Mouse (Mus musculus): Measurements from ENCODE around the gene Dna2. TPM values are rescaled to one million over a fixed set of nuclear protein-coding genes. Genes with fewer than 3 reads are reported as not detected.

The Dna2 gene
- total and polyA plus RNA-seq, 2 experiments from 2014 or later: 1.8 to 2.9 TPM

- Histone ChIP-seq H3K9ac (no peak overlapping the region), H3K4me2 (ENCODE audit: low read depth) (no peak overlapping the region), H3K9me3 (ENCODE audit: low read length) (no peaks in the 10 kb centered on the region), H3K36me3 (ENCODE audit: insufficient read depth) (peaks cover 78% of the 10 kb centered on the region), H3K27ac (ENCODE audit: low read depth, low read length) (0 out of 2 replicates have a peak overlapping the region, but pooled peaks have one; percentile 10), H3K4me1 (ENCODE audit: insufficient read depth) (no peaks in the 10 kb centered on the region), H3K4me3 (ENCODE audit: low read depth, low read length) (no peak overlapping the region), H3K27me3 (ENCODE audit: insufficient read depth, low read length) (no peaks in the 10 kb centered on the region)
- peak; percentile 55 for DNase-seq
- no peak for TF ChIP-seq CTCF (IDR thresholded peaks at IDR 0.05; ENCODE audit: low read depth)
- ATAC-seq: peak; percentile 43; the same call in 1 of the 2 replicates
- 79% methylated on average over 9 of the region's 9 CpGs for WGBS
These were observed 57.7 kb downstream of the Dna2 start for GRCm38 (mm10) chr10:63004556-63004955.

GRCm38 (mm10) chr10:63008193-63008592 is 61.4 kb downstream of the Dna2 start:
- Histone ChIP-seq H3K27me3 (ENCODE audit: insufficient read depth, low read length) (no peaks in the 10 kb centered on the region), H3K4me2 (ENCODE audit: low read depth) (no peak overlapping the region), H3K27ac (ENCODE audit: low read depth, low read length) (no peak overlapping the region), H3K4me1 (ENCODE audit: insufficient read depth) (no peaks in the 10 kb centered on the region), H3K36me3 (ENCODE audit: insufficient read depth) (peaks cover 75% of the 10 kb centered on the region), H3K9me3 (ENCODE audit: low read length) (no peaks in the 10 kb centered on the region), H3K4me3 (ENCODE audit: low read depth, low read length) (no peak overlapping the region), H3K9ac (no peak overlapping the region)
- DNase-seq (no peak), ATAC-seq (no peak)
- TF ChIP-seq CTCF (IDR thresholded peaks at IDR 0.05; ENCODE audit: low read depth): no peak
- 63% methylated on average over 3 of the region's 3 CpGs for WGBS

DNA sequence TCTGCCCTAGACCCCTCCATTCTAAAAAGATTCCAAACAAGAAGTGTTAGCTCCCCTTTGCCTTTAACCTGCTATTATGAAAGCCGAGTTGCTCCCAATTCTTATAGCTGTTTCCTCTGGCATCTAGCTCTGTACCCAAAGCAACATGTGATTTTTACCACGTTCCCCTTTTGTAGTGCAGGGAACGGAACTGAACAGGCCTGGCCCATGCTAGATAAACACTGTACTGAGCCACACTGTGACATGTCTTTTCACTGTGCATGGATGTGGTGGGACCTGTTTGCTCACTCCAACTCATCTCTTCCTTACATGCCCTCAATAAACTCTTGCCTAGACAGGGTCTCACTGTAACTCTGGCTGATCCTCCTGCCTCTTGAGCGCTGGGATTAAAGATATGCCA is 63.4 kb downstream of the Dna2 start:
- Histone ChIP-seq H3K36me3 (ENCODE audit: insufficient read depth) (peaks cover 71% of the 10 kb centered on the region), H3K27ac (ENCODE audit: low read depth, low read length) (no peak overlapping the region), H3K9ac (no peak overlapping the region), H3K4me3 (ENCODE audit: low read depth, low read length) (no peak overlapping the region), H3K4me1 (ENCODE audit: insufficient read depth) (no peaks in the 10 kb centered on the region), H3K27me3 (ENCODE audit: insufficient read depth, low read length) (no peaks in the 10 kb centered on the region), H3K4me2 (ENCODE audit: low read depth) (no peak overlapping the region), H3K9me3 (ENCODE audit: low read length) (no peaks in the 10 kb centered on the region)
- TF ChIP-seq CTCF (IDR thresholded peaks at IDR 0.05; ENCODE audit: low read depth): no peak
- WGBS: 80% methylated on average over 4 of the region's 4 CpGs
- DNase-seq (no peak), ATAC-seq (no peak)

- no peaks in the 10 kb centered on the region for H3K9me3 ChIP-seq (ENCODE audit: low read length)
- H3K9ac ChIP-seq: no peak overlapping the region
- H3K4me3 ChIP-seq (ENCODE audit: low read depth, low read length): no peak overlapping the region
- TF ChIP-seq CTCF (IDR thresholded peaks at IDR 0.05; ENCODE audit: low read depth): no peak
- WGBS: 89% methylated on average over 6 of the region's 6 CpGs
- ATAC-seq: no peak
- no peak for DNase-seq
- H3K36me3 ChIP-seq (ENCODE audit: insufficient read depth): peaks cover 75% of the 10 kb centered on the region
- no peak overlapping the region for H3K27ac ChIP-seq (ENCODE audit: low read depth, low read length)
- no peak overlapping the region for H3K4me2 ChIP-seq (ENCODE audit: low read depth)
- no peaks in the 10 kb centered on the region for H3K27me3 ChIP-seq (ENCODE audit: insufficient read depth, low read length)
- no peaks in the 10 kb centered on the region for H3K4me1 ChIP-seq (ENCODE audit: insufficient read depth)
These were observed 64.7 kb downstream of the Dna2 start for GRCm38 (mm10) chr10:63011556-63011955.

GRCm38 (mm10) chr10:63013476-63013875 is 66.7 kb downstream of the Dna2 start:
- H3K4me1 ChIP-seq (ENCODE audit: insufficient read depth): no peaks in the 10 kb centered on the region
- no peak overlapping the region for H3K9ac ChIP-seq
- H3K9me3 ChIP-seq (ENCODE audit: low read length): no peaks in the 10 kb centered on the region
- 50% methylated on average over 3 of the region's 3 CpGs for WGBS
- ATAC-seq (no peak), DNase-seq (no peak)
- H3K27ac ChIP-seq (ENCODE audit: low read depth, low read length): no peak overlapping the region
- H3K36me3 ChIP-seq (ENCODE audit: insufficient read depth): peaks cover 69% of the 10 kb centered on the region
- no peaks in the 10 kb centered on the region for H3K27me3 ChIP-seq (ENCODE audit: insufficient read depth, low read length)
- no peak overlapping the region for H3K4me3 ChIP-seq (ENCODE audit: low read depth, low read length)
- TF ChIP-seq CTCF (IDR thresholded peaks at IDR 0.05; ENCODE audit: low read depth): no peak
- no peak overlapping the region for H3K4me2 ChIP-seq (ENCODE audit: low read depth)

GRCm38 (mm10) chr10:63014168-63014567 is 67.3 kb downstream of the Dna2 start:
- no peaks in the 10 kb centered on the region for H3K27me3 ChIP-seq (ENCODE audit: insufficient read depth, low read length)
- 81% methylated on average over 9 of the region's 9 CpGs for WGBS

GRCm38 (mm10) chr10:63019304-63019703 is 72.5 kb downstream of the Dna2 start:
- no peak overlapping the region for H3K27ac ChIP-seq (ENCODE audit: low read depth, low read length)
- peaks cover 27% of the 10 kb centered on the region for H3K36me3 ChIP-seq (ENCODE audit: insufficient read depth)
- no peak overlapping the region for H3K4me3 ChIP-seq (ENCODE audit: low read depth, low read length)
- H3K9me3 ChIP-seq (ENCODE audit: low read length): no peaks in the 10 kb centered on the region
- DNase-seq (no peak), ATAC-seq (no peak)
- no peak overlapping the region for H3K4me2 ChIP-seq (ENCODE audit: low read depth)
- no peak for TF ChIP-seq CTCF (IDR thresholded peaks at IDR 0.05; ENCODE audit: low read depth)
- WGBS: 63% methylated on average over 6 of the region's 6 CpGs
- peaks cover 11% of the 10 kb centered on the region for H3K4me1 ChIP-seq (ENCODE audit: insufficient read depth)
- H3K27me3 ChIP-seq (ENCODE audit: insufficient read depth, low read length): no peaks in the 10 kb centered on the region
- no peak overlapping the region for H3K9ac ChIP-seq

More at GRCm38 (mm10) chr10:63014168-63014567, 67.3 kb downstream of the Dna2 start:
- Histone ChIP-seq H3K4me3 (ENCODE audit: low read depth, low read length) (no peak overlapping the region), H3K9me3 (ENCODE audit: low read length) (no peaks in the 10 kb centered on the region), H3K27ac (ENCODE audit: low read depth, low read length) (no peak overlapping the region), H3K4me1 (ENCODE audit: insufficient read depth) (no peaks in the 10 kb centered on the region), H3K4me2 (ENCODE audit: low read depth) (no peak overlapping the region), H3K9ac (no peak overlapping the region), H3K36me3 (ENCODE audit: insufficient read depth) (peaks cover 69% of the 10 kb centered on the region)
- TF ChIP-seq CTCF (IDR thresholded peaks at IDR 0.05; ENCODE audit: low read depth): no peak
- DNase-seq: no peak
- ATAC-seq: no peak

Measured in forebrain, postnatal 0 days (tissue).